Mouse (Mus musculus): ENCODE measurements around the gene Cryba1. TPM values are rescaled to one million over a fixed set of nuclear protein-coding genes. Genes with fewer than 3 reads are reported as not detected.
A peak's percentile ranks its signal among the peaks of the same experiment; 100 is the strongest.

The Cryba1 gene
- polyA plus RNA-seq, 1 experiment: not detected

DNA sequence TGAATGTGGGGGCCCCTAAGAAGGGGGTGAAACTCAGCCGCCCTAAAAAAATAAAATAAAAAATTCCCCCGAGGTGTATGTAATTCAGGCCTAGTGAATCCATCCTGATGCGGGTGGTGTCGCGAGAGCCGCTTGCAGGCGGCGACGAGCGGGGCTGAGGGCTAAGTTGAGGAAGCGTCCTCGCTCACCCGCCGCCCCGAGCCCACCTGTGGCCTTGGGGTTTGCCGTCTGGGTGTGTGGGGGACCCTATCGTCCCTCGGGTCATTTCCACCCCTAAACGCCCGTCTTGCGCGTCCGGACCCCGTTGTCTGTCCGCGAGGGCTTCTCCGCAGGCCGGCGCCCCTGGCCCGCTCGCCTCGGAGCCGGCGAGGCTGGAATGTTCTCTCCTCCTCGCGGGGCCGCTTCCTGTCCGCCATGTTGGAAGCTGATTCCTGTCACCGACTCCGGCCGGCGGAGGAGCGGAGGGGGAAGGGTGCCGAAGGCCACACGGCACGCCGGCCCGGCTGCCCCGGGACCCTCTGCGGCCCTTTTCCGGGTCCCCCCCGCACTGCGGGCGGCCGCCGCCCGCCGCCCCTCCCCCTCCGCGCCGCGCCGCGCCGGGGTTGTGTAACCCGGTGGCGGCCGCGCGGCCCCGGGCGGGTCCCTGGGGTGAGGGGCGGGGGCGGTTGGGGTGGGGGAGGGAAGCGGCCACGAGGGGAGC is 38.1 kb downstream of the Cryba1 start:
- TF ChIP-seq POLR2A (IDR thresholded peaks at IDR 0.05; ENCODE audit: low read depth, low read length): peak; percentile 50
- no peak for TF ChIP-seq CTCF (IDR thresholded peaks at IDR 0.05; ENCODE audit: borderline replicate concordance, insufficient read depth, low read length)
- H3K27ac ChIP-seq (ENCODE audit: insufficient read depth, low read length): peak overlapping the region; percentile 96
- peak overlapping the region; percentile 83 for H3K4me3 ChIP-seq (ENCODE audit: insufficient read depth, low read length)
- H3K4me1 ChIP-seq (ENCODE audit: control insufficient read depth, insufficient read depth, low read length): peaks cover 4% of the 10 kb centered on the region; the same call in 1 of the 2 replicates

GRCm38 (mm10) chr11:77686346-77686840 is 38.7 kb downstream of the Cryba1 start:
- Histone ChIP-seq H3K4me3 (ENCODE audit: insufficient read depth, low read length) (peak overlapping the region; percentile 83), H3K4me1 (ENCODE audit: control insufficient read depth, insufficient read depth, low read length) (peaks cover 4% of the 10 kb centered on the region; the same call in 1 of the 2 replicates), H3K27ac (ENCODE audit: insufficient read depth, low read length) (peak overlapping the region; percentile 96)
- TF ChIP-seq CTCF (IDR thresholded peaks at IDR 0.05; ENCODE audit: borderline replicate concordance, insufficient read depth, low read length): no peak
- TF ChIP-seq POLR2A (IDR thresholded peaks at IDR 0.05; ENCODE audit: low read depth, low read length): no peak

GRCm38 (mm10) chr11:77685383-77686265 is 39.5 kb downstream of the Cryba1 start, which contains the start of gene Nufip2:
TSS of gene Nufip2 (plus strand) at chr11:77686155.
- H3K4me3 ChIP-seq (ENCODE audit: insufficient read depth, low read length): peak within 1 kb of the TSS; percentile 83
- TF ChIP-seq POLR2A (IDR thresholded peaks at IDR 0.05; ENCODE audit: low read depth, low read length) (peak; percentile 98), CTCF (IDR thresholded peaks at IDR 0.05; ENCODE audit: borderline replicate concordance, insufficient read depth, low read length) (no peak)
- peaks cover 4% of the 10 kb centered on the region; the same call in 1 of the 2 replicates for H3K4me1 ChIP-seq (ENCODE audit: control insufficient read depth, insufficient read depth, low read length)
- peak within 1 kb of the TSS; percentile 96 for H3K27ac ChIP-seq (ENCODE audit: insufficient read depth, low read length)

DNA sequence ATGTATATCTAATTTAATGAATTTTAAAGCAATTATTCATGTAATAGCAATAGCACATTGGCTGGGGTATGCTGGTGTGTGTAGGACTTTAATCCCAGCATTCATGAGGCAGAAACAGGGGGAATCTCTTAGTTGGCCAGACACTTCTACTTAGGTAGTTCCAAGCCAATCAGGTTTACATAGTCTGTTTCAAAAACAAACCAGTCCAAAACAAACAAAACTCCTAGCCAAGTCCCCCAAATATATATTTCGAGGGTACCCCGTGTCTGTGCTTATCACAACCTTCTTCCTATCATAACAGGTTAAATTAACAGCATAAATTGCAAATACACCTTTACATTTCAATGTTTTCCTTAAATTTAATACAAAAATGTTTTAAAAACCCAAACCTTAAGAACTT is 40.2 kb downstream of the Cryba1 start:
- peaks cover 4% of the 10 kb centered on the region; the same call in 1 of the 2 replicates for H3K4me1 ChIP-seq (ENCODE audit: control insufficient read depth, insufficient read depth, low read length)
- no peak overlapping the region for H3K4me3 ChIP-seq (ENCODE audit: insufficient read depth, low read length)
- TF ChIP-seq CTCF (IDR thresholded peaks at IDR 0.05; ENCODE audit: borderline replicate concordance, insufficient read depth, low read length) (no peak), POLR2A (IDR thresholded peaks at IDR 0.05; ENCODE audit: low read depth, low read length) (no peak)
- no peak overlapping the region for H3K27ac ChIP-seq (ENCODE audit: insufficient read depth, low read length)

DNA sequence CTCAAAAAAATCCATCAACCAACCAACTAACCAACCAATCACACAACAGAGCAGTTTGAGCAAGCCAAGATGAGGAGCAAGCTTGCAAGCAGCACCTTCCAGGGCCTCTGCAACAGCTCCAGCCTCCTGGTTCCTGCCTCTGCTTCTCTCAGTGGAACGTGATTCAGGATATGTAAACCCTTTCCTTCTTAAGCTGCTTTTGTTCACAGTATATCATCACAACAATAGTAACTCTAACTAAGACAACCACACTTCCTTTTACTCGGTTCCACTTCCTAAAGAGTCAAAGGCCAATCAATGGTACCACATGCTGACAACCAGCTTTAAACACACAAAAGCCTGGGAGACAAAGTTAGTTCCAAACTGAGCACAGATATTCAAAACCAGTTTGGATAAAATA is 45.1 kb downstream of the Cryba1 start:
- TF ChIP-seq CTCF (IDR thresholded peaks at IDR 0.05; ENCODE audit: borderline replicate concordance, insufficient read depth, low read length): no peak
- no peak for TF ChIP-seq POLR2A (IDR thresholded peaks at IDR 0.05; ENCODE audit: low read depth, low read length)
- no peak overlapping the region for H3K4me3 ChIP-seq (ENCODE audit: insufficient read depth, low read length)
- H3K4me1 ChIP-seq (ENCODE audit: control insufficient read depth, insufficient read depth, low read length): no peaks in the 10 kb centered on the region
- H3K27ac ChIP-seq (ENCODE audit: insufficient read depth, low read length): no peak overlapping the region

DNA sequence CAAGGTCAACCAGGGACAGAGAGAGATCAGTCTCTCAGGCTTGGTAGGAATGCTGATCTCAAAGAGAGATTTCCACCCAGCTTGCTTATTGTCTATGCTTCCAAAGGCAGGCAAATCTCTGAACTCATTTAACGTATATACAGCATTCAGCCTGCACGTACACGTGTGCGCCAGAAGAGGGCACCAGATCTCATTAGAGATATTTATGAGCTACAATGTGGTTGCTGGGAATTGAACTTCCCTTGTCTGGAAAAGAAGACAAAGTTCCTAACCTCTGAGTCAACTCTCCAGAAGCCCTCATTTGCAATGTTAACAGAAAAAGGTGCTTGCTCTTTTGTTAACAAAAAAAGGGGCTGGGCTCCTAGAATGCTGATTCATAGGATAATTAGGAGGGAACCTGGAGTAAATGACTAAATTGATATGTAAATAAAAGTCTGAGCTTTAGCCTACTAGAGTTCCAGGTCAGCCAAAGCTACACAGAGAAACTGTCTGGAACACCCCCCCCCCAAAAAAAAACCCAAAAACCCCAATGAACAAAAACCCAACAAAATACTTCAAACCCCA is 51.6 kb downstream of the Cryba1 start:
- no peak overlapping the region for H3K4me3 ChIP-seq (ENCODE audit: insufficient read depth, low read length)
- H3K4me1 ChIP-seq (ENCODE audit: control insufficient read depth, insufficient read depth, low read length): no peaks in the 10 kb centered on the region
- TF ChIP-seq POLR2A (IDR thresholded peaks at IDR 0.05; ENCODE audit: low read depth, low read length): no peak
- TF ChIP-seq CTCF (IDR thresholded peaks at IDR 0.05; ENCODE audit: borderline replicate concordance, insufficient read depth, low read length): no peak
- H3K27ac ChIP-seq (ENCODE audit: insufficient read depth, low read length): peak overlapping the region; percentile 24; the same call in 1 of the 2 replicates

DNA sequence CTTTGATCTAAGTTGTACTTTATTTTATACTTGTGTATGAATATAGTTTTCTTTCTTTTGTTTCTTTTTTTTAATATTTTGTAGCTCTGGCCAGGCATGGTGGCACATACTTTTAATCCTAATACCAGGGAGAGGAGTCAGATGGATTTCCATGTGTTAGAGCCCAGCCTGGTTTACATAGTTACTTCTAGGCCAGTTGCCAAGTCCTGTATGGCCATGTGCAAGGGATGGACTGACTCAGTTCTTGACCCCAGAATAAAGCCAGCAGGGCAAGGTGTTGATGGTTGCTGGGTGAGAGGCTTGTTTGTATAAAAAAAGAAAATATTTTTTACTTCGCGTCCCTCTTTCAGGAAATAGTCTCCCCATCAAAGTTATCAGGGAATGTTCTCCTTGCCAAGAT is 52.3 kb downstream of the Cryba1 start:
- Histone ChIP-seq H3K27ac (ENCODE audit: insufficient read depth, low read length) (peak overlapping the region; percentile 61; the same call in 1 of the 2 replicates), H3K4me1 (ENCODE audit: control insufficient read depth, insufficient read depth, low read length) (no peaks in the 10 kb centered on the region), H3K4me3 (ENCODE audit: insufficient read depth, low read length) (no peak overlapping the region)
- no peak for TF ChIP-seq CTCF (IDR thresholded peaks at IDR 0.05; ENCODE audit: borderline replicate concordance, insufficient read depth, low read length)
- TF ChIP-seq POLR2A (IDR thresholded peaks at IDR 0.05; ENCODE audit: low read depth, low read length): no peak

Other genes with a start within 250 kb of the Cryba1 start
- gene Ankrd13b, start 235.6 kb downstream of the Cryba1 start, polyA plus RNA-seq (2011; ENCODE audit: insufficient read length, low read depth, missing spikeins): 12.3 and 15.6 TPM in 2 replicates
- gene Git1, start 231.7 kb downstream of the Cryba1 start, polyA plus RNA-seq (2011; ENCODE audit: insufficient read length, low read depth, missing spikeins): 37.9 and 41.2 TPM in 2 replicates
- 0.37 and 1.0 TPM in 2 replicates for gene Abhd15, start 210.2 kb downstream of the Cryba1 start, polyA plus RNA-seq (2011; ENCODE audit: insufficient read length, low read depth, missing spikeins)
- 21.2 and 26.4 TPM in 2 replicates for gene Trp53i13, start 209.3 kb downstream of the Cryba1 start, polyA plus RNA-seq (2011; ENCODE audit: insufficient read length, low read depth, missing spikeins)
- gene Gm10392, start 206.1 kb downstream of the Cryba1 start, polyA plus RNA-seq (2011; ENCODE audit: insufficient read length, low read depth, missing spikeins): not detected in 2 replicates
- gene Taok1, start 117.5 kb downstream of the Cryba1 start, polyA plus RNA-seq (2011; ENCODE audit: insufficient read length, low read depth, missing spikeins): 62.1 and 64.5 TPM in 2 replicates
- gene Nufip2, start 39.1 kb downstream of the Cryba1 start, polyA plus RNA-seq (2011; ENCODE audit: insufficient read length, low read depth, missing spikeins): 76.8 and 87.1 TPM in 2 replicates
- gene Myo18a, start 38.0 kb upstream of the Cryba1 start, polyA plus RNA-seq (2011; ENCODE audit: insufficient read length, low read depth, missing spikeins): 16.2 and 20.1 TPM in 2 replicates
- not detected in 2 replicates for gene Gm10277, start 62.5 kb upstream of the Cryba1 start, polyA plus RNA-seq (2011; ENCODE audit: insufficient read length, low read depth, missing spikeins)
- gene Pipox, start 168.8 kb upstream of the Cryba1 start, polyA plus RNA-seq (2011; ENCODE audit: insufficient read length, low read depth, missing spikeins): not detected in 2 replicates
- not detected in 2 replicates for gene Sez6, start 205.5 kb upstream of the Cryba1 start, polyA plus RNA-seq (2011; ENCODE audit: insufficient read length, low read depth, missing spikeins)

Measured in embryonic fibroblast, embryonic 13.5 days (primary cell).